Mouse (Mus musculus) megakaryocyte progenitor cell, adult 5-6 weeks (primary cell): Measurements from ENCODE around the gene Ankmy2. TPM values are rescaled to one million over a fixed set of nuclear protein-coding genes. Genes with fewer than 3 reads are reported as not detected.

Source experiments
- ATAC-seq: replicated peaks from 2 replicates; pipeline ENCODE4 v1.8.0; 2016; ENCODE audit warnings: mild to moderate bottlenecking, moderate TSS enrichment, inconsistent platforms; ENCODE audit not compliant: poor library complexity
- total RNA-seq, 2 experiments: library from RNA; stranded (forward) in 1 of 2; stranded (reverse) in 1 of 2; fragments of 157-497, 149-512 nt in 1 of 2; fragments of 200-1000 nt in 1 of 2; gene quantifications; 2 replicates each; pipeline versions ENCODE4 v1.2.3 to v1.2.4; 2015 to 2017

The Ankmy2 gene
- total RNA-seq, 2 experiments from 2014 or later = 22.2 to 23.3 TPM

DNA sequence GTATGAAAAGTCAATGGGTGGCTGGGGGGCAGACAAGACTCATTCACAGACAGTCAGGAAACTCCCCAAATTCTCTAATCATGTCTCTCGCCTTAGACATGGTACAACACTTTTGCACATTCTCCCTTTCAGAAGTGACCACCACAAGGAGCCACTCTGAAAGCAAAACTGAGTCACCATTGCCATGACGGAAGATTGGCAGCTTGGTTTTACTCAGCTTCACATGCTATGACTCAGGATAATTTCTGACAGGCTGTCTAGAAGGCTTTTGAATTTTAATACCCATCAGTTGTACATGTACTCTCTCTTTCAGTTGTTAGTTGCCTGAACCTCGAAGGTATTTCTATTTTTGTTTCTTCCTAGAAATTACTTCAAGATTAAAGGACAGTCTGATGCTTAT is 84.3 kb downstream of the Ankmy2 start:
- ATAC-seq = no peak

Other genes starting within 250 kb of the Ankmy2 start
- gene Agr3, start 231.5 kb upstream of the Ankmy2 start, total RNA-seq (2015) = not detected in 2 replicates
- gene Agr3, start 231.5 kb upstream of the Ankmy2 start, total RNA-seq (2017) = not detected in 2 replicates
- not detected in 2 replicates for gene Agr2, start 164.2 kb upstream of the Ankmy2 start, total RNA-seq (2015)
- gene Agr2, start 164.2 kb upstream of the Ankmy2 start, total RNA-seq (2017) = not detected in 2 replicates
- gene Tspan13, start 114.6 kb upstream of the Ankmy2 start, total RNA-seq (2015) = 32.4 and 48.3 TPM in 2 replicates
- 17.9 and 23.7 TPM in 2 replicates for gene Tspan13, start 114.6 kb upstream of the Ankmy2 start, total RNA-seq (2017)
- gene Bzw2, start 966 bp downstream of the Ankmy2 start, total RNA-seq (2015) = 150 and 156 TPM in 2 replicates
- 111 and 131 TPM in 2 replicates for gene Bzw2, start 966 bp downstream of the Ankmy2 start, total RNA-seq (2017)
- gene Lrrc72, start 96.3 kb downstream of the Ankmy2 start, total RNA-seq (2015) = not detected in 2 replicates
- gene Lrrc72, start 96.3 kb downstream of the Ankmy2 start, total RNA-seq (2017) = not detected in 2 replicates
- not detected in 2 replicates for gene Sostdc1, start 157.0 kb downstream of the Ankmy2 start, total RNA-seq (2015)
- not detected in 2 replicates for gene Sostdc1, start 157.0 kb downstream of the Ankmy2 start, total RNA-seq (2017)
- gene Ispd, start 224.3 kb downstream of the Ankmy2 start, total RNA-seq (2015) = 3.2 TPM in 2 replicates
- 3.2 and 5.8 TPM in 2 replicates for gene Ispd, start 224.3 kb downstream of the Ankmy2 start, total RNA-seq (2017)
- gene D630036H23Rik, start 225.1 kb downstream of the Ankmy2 start, total RNA-seq (2015) = not detected in 2 replicates
- 0.33 TPM in 1 of 2 replicates, not detected in the other for gene D630036H23Rik, start 225.1 kb downstream of the Ankmy2 start, total RNA-seq (2017)